Mouse (Mus musculus) layer of hippocampus, postnatal 36 days (tissue): ENCODE measurements around the gene Mad2l2. TPM values are rescaled to one million over a fixed set of nuclear protein-coding genes. Genes with fewer than 3 reads are reported as not detected.
A peak's percentile ranks its signal among the peaks of the same experiment; 100 is the strongest.
"Not testable (repeated sequence)": the region's sequence is repeated elsewhere in the genome, so short reads cannot be mapped to it uniquely, and the experiment has no call there.

Experiments
- DNase-seq, 2 experiments: peaks; one replicate each; pipeline ENCODE4 v3.0.0; 2022
- microRNA-seq, 2 experiments: library from miRNA; unstranded; fragments of <30 nt; microRNA quantifications; one replicate each; pipeline ENCODE4 v1.2.0; 2021
- total RNA-seq, 2 experiments: library from RNA; stranded (reverse); gene quantifications; 2 replicates each; pipeline ENCODE4 v1.2.3; 2021

Mad2l2 gene
- total RNA-seq, 2 experiments from 2014 or later, result 14.5 to 15.6 TPM

DNA sequence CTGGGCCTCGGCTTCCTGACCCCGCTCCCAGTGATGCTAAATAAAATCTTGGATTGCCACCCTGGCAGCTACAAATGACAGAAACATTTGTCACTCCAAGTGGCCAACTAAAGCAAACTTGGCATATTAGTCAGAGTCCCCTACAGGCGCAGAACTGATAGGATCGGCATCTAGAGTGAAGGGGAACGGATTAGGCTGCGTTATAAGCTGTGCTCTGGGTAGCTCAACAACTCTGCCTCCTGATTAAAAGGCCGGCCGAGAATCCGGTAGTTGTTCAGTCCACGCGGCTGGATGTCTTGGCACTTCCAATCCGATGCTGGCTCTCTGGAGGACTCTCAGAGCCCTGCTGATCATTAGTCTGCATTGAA is 44.3 kb downstream of the Mad2l2 start:
- no peak for DNase-seq

DNA sequence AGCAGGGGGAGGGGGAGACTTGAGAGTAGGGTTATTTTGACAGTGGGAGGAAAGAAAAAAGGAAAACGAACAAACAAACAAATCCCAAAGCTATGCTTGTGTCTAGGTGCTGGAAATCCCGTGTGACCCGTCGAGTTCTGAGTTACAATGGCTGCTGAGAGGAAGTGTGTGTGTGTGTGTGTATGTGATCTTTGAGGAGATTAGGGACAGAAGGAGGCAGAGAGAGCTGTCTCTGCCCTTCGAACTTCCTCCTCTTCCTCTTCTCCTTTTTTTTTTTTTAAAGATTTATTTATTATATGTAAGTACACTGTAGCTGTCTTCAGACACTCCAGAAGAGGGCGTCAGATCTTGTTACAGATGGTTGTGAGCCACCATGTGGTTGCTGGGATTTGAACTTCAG is 46.4 kb downstream of the Mad2l2 start:
- not testable (repeated sequence) for DNase-seq

DNA sequence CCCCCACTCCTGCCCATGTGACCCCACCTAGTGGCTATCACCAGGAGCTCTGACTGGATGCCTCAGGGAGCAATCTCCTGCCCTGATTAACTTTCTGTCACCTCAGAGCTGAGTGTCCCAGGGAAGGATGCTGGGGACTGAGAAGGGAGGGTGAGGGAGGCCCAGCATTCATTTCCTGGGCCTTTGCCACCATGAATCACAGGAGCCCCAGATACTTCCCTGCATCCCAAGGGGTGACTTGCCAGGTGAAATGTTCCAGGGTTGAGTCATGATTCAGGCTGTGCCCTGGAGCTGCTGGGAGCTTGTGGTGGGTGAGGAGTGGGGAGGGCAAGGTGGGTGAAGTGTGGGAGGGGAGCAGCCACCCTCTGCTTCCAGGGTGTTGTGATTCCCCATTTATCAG is 47.5 kb downstream of the Mad2l2 start:
- no peak for DNase-seq

DNA sequence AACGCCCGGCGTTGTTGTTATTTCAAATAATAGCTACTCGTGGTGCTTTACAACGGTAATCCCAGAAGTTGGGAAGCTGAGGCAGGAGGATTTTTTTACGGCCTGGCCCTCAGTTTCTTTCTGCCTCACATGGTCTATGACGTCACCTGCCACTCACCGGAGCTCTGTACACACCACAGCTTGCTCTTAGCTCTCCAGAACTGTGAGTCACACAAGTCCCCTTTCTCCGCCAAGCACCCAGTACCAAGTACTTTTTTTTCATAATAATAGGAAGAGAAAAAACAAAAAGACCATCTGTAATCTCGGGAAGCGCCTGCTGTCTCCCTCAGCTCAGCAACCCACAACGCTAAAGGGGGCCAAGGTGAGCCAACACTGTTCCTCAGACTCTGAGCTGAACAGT is 51.3 kb downstream of the Mad2l2 start:
- peak; percentile 44 to 45 for DNase-seq

DNA sequence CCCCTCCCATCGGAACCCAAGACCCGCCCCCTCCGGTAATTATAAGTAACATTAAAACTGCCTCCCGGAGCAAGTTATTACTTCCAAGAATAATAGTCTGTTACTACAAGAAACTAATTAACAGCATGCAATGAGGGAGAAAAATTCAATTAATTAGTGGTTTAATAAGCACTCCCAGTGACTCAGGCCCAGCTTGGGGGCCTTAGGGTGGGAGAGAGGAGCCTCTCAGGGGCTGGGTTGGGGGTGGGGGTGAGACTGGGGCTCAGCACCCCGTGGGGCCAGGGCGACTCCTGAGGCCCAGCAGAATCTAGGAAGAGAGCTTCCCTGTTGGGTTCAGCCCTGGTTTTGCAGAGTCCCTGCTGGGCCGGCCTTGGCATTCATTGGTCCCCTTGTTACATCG is 52.2 kb downstream of the Mad2l2 start:
- DNase-seq, result no peak

DNA sequence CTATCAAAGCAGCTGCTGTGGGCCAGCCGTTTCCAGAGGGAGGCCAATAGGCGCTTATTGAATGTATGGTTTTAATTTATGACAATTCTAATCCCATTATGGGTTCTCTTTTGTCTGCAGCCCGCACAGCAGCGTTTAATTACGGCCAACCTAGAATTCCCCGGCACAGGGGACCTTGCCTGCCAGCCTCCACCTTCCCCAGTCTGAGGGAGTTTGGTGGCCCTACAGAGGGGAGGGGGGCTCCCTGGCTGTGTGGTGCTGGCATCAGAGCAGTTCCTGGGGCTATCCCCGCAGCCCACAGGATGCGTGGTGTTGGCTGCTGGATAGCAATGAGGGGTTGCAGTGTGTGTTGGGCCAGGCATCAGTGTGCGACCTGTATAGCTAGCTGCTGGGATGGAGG is 54.4 kb downstream of the Mad2l2 start:
- DNase-seq, result no peak

DNA sequence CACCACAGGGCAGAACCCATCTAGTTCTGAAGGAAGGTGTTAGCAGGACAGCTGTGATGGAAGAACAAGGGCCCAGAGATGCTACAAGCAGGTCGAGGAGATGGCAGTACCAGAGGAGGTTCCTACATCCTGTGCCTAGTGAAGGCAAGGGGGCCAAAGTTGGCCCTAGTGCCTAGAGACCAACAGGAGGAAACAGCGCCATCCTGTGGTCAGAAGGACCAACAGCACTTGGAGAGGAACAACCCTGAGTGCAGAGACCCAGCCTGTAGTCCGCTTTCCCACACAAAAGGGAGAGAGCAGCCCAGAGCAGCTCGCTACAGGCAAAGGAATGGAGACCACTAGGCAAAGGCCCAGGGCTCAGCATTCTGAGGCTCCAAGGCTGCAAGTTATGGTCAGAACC is 55.6 kb downstream of the Mad2l2 start:
- no peak for DNase-seq

DNA sequence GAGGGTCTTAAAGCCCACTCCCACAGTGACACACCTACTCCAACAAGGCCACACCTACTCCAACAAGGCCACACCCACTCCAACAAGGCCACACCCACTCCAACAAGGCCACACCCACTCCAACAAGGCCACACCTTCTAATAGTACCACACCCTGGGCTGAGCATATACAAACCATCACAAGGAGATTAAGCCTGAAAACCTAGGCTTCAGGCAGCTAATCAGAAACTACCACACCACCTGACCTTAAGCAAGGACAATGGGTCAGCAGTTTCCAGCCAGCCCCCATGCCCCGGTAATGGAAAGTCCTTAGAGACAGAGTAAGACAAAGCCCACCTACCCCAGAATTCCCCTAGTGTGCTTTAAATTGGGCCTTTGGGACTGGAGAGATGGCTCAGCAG is 58.6 kb downstream of the Mad2l2 start:
- DNase-seq, result not testable (repeated sequence)

DNA sequence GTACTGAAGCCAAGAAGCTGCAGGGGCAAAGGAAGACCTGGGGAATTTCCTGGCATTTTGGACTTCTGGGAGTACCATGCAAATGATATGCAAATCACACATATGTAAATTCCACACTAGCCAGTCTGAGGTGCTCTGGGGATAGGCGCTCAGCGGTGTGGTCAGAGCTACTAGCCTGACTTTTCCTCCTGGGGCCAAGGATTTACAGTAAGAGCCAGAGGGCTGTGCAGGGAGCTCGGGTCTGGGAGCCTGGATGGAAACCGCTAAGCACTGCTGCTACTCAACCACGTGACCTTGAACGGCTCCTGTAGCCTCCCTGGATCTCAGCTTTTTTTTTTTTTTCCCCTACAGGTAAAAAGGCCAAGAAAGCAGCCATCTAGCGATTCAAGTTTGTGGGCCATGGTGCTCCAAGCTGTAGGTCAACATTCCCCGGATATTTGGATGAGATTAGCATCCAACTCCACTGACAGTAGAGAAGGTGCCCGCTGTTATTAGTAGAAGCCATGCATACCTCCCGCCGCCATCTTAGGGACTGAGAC is 62.6 kb downstream of the Mad2l2 start:
- no peak for DNase-seq

DNA sequence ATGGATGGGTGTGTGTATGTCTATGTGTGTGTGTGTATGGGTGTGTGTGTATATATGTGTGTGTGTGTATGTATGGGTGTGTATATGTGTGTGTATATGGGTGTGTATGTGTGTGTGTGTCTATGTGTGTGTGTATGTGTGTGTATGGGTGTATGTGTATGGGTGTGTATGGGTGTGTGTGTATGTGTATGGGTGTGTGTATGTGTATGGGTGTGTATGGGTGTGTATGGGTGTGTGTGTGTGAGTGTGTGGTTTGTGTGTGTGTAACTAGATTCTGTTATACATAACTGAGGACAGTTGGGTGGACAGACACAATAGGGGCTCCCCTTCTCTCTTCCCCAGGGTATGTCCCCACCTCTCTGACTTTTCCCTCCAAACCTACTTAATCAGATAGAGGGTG is 64.2 kb downstream of the Mad2l2 start:
- no peak for DNase-seq

Small RNAs within 50 kb of the gene (microRNA-seq; reads per million reads assigned to microRNA genes)
- 0 reads per million in 2 experiments for gene Mir7022

Other genes with a start within 250 kb of the Mad2l2 start
- 100 to 1,000 TPM; 174 to 194 TPM for gene Mfn2, start 225.7 kb upstream of the Mad2l2 start, total RNA-seq
- gene Plod1, start 193.6 kb upstream of the Mad2l2 start, total RNA-seq, result 10 to 100 TPM; 21.3 to 25.1 TPM
- gene 2510039O18Rik, start 189.5 kb upstream of the Mad2l2 start, total RNA-seq, result 10 to 100 TPM; 27.4 to 30.0 TPM
- not detected for gene Nppb, start 144.6 kb upstream of the Mad2l2 start, total RNA-seq
- gene Nppa, start 129.7 kb upstream of the Mad2l2 start, total RNA-seq, result not detected
- gene Clcn6, start 91.6 kb upstream of the Mad2l2 start, total RNA-seq, result 10 to 100 TPM; 71.1 to 75.3 TPM
- 10 to 100 TPM; 29.1 to 33.2 TPM for gene Mthfr, start 91.3 kb upstream of the Mad2l2 start, total RNA-seq
- gene Agtrap, start 42.4 kb upstream of the Mad2l2 start, total RNA-seq, result 1 to 10 TPM; 7.3 TPM
- gene Draxin, start 314 bp downstream of the Mad2l2 start, total RNA-seq, result 1 to 10 TPM; 1.3 to 1.6 TPM
- gene Fbxo6, start 21.8 kb downstream of the Mad2l2 start, total RNA-seq, result 10 to 100 TPM; 28.5 to 29.1 TPM
- 100 to 1,000 TPM; 132 to 136 TPM for gene Fbxo44, start 30.1 kb downstream of the Mad2l2 start, total RNA-seq
- gene Fbxo2, start 30.2 kb downstream of the Mad2l2 start, total RNA-seq, result 100 to 1,000 TPM in 1 of 2 experiments, 10 to 100 TPM in 1; 91.4 to 102 TPM
- gene Disp3, start 157.6 kb downstream of the Mad2l2 start, total RNA-seq, result 10 to 100 TPM; 37.5 to 39.4 TPM